Comparison of ENCODE assay signal across 17 mouse cellular contexts in genomic region chr11:25040983-25041382, GRCm38 (mm10).
A peak's percentile ranks its signal among the peaks of the same experiment; 100 is the strongest.
DNase-seq lines count a peak whose midpoint lies in the region; ATAC-seq and TF ChIP-seq lines count a peak whose summit lies in the region.
"Had no signal": no experiment of that assay in that cellular context is flagged by ENCODE, and none has a peak within 500 bp of the region (broad histone marks: within the 10 kb centered on the region; RNA-seq: fewer than 3 reads in every experiment).

No protein-coding gene starts in this region.

- no peak for TF ChIP-seq CTCF in kidney, postnatal 0 days (IDR thresholded peaks at IDR 0.05; ENCODE audit: low read depth)

- DNase-seq in frontal cortex, postnatal 25 days (ENCODE audit: low spot score in 2 of 2), result no peak
- DNase-seq in kidney, postnatal 0 days (ENCODE audit: low spot score), result peak; percentile 17
- DNase-seq in kidney, adult 18-20 months, result no peak
- DNase-seq in right cerebral cortex, postnatal 25 days, result peak; percentile 11
- no peak for DNase-seq in right cerebral cortex, postnatal 14 days
- DNase-seq: adrenal gland, postnatal 10 days; cerebellum, adult 9-10 months; heart, postnatal 10 days; kidney, adult 9 months; liver, embryonic 13.5 days; retina, postnatal 1 day; thymus, postnatal 4 days had no signal

- H3K4me1 ChIP-seq in kidney, postnatal 0 days (replicated peaks; ENCODE audit: insufficient read depth, low read length), result no peaks in the 10 kb centered on the region
- H3K4me1 ChIP-seq: liver, embryonic 13.5 days had no signal

- no peaks in the 10 kb centered on the region for H3K36me3 ChIP-seq in kidney, postnatal 0 days (ENCODE audit: insufficient read depth, low read length)
- H3K36me3 ChIP-seq: liver, embryonic 13.5 days; midbrain, embryonic 10.5 days had no signal

- H3K27ac ChIP-seq in kidney, postnatal 0 days, result no peak overlapping the region
- H3K27ac ChIP-seq: hindbrain, postnatal 0 days; liver, embryonic 13.5 days; midbrain, embryonic 10.5 days had no signal

- no peak overlapping the region for H3K4me2 ChIP-seq in kidney, postnatal 0 days (ENCODE audit: low read length)
- H3K4me2 ChIP-seq: liver, embryonic 13.5 days had no signal

- H3K9ac ChIP-seq in kidney, postnatal 0 days (ENCODE audit: low read depth, low read length), result no peak overlapping the region
- H3K9ac ChIP-seq: liver, embryonic 13.5 days had no signal

- peak; percentile 93 for ATAC-seq in frontal cortex, adult (ENCODE audit: low TSS enrichment)
- peak; percentile 46; the same call in 1 of the 2 replicates for ATAC-seq in kidney, postnatal 0 days (replicated peaks; ENCODE audit: low FRiP score, low read depth)
- no peak for ATAC-seq in erythroblast, adult 5-6 weeks (replicated peaks; ENCODE audit: low FRiP score, poor library complexity, severe bottlenecking)
- ATAC-seq in megakaryocyte progenitor cell, adult 5-6 weeks (replicated peaks; ENCODE audit: poor library complexity), result no peak
- ATAC-seq: hindbrain, postnatal 0 days had no signal

- no peaks in the 10 kb centered on the region for H3K27me3 ChIP-seq in kidney, postnatal 0 days (ENCODE audit: insufficient read depth, low read length)
- H3K27me3 ChIP-seq: liver, embryonic 13.5 days had no signal

- H3K4me3 ChIP-seq in kidney, postnatal 0 days (replicated peaks; ENCODE audit: low read depth, low read length), result no peak overlapping the region
- H3K4me3 ChIP-seq: liver, embryonic 13.5 days; midbrain, embryonic 10.5 days had no signal

- H3K9me3 ChIP-seq in kidney, postnatal 0 days (replicated peaks; ENCODE audit: low read length), result no peaks in the 10 kb centered on the region
- H3K9me3 ChIP-seq: liver, embryonic 13.5 days; midbrain, embryonic 10.5 days had no signal

- WGBS in kidney, postnatal 0 days, result 20% methylated on average over 4 of the region's 4 CpGs

Comparison
In these comparisons a context has a peak if more than half of its experiments do, and no peak if none do; other contexts are left out.
1. DNase-seq: peak in kidney, postnatal 0 days (single experiment) and right cerebral cortex, postnatal 25 days (single experiment); none in frontal cortex, postnatal 25 days (0 of 2), kidney, adult 18-20 months (single experiment) and right cerebral cortex, postnatal 14 days (single experiment).
2. ATAC-seq: peak in frontal cortex, adult (single experiment) and kidney, postnatal 0 days (single experiment); none in erythroblast, adult 5-6 weeks (single experiment) and megakaryocyte progenitor cell, adult 5-6 weeks (single experiment).